Mouse (Mus musculus) CH12.LX (cell line): ENCODE measurements around the gene Nphs2. TPM values are rescaled to one million over a fixed set of nuclear protein-coding genes. Genes with fewer than 3 reads are reported as not detected.

Experiments used
- DNase-seq: peaks from one replicate; pipeline ENCODE4 v3.0.0-alpha.2; 2013; ENCODE audit errors: extremely low read depth
- H3K27ac ChIP-seq: 2 replicates; pipeline ENCODE4 v1.5.1; 2012; ENCODE audit warnings: low read depth, mild to moderate bottlenecking, control low read depth, moderate library complexity; ENCODE audit not compliant: insufficient read depth
- H3K27me3 ChIP-seq: replicated peaks from 2 replicates; pipeline ENCODE3; 2012; ENCODE audit warnings: inconsistent platforms
- H3K36me3 ChIP-seq, 2 experiments: replicated peaks in 1 of 2; 2 replicates each; pipeline versions ENCODE3 to v1.6.1; 2012; ENCODE audit warnings: inconsistent platforms in 1 of 2, low read length in 1 of 2, mild to moderate bottlenecking in 1 of 2, mixed read lengths in 1 of 2, moderate library complexity in 1 of 2; ENCODE audit not compliant: control insufficient read depth in 1 of 2, insufficient read depth in 1 of 2
- H3K4me1 ChIP-seq, 2 experiments: 2 replicates each; pipeline ENCODE4 v1.6.1; 2012; ENCODE audit warnings: inconsistent platforms in 1 of 2, moderate library complexity in 1 of 2; ENCODE audit not compliant: insufficient read depth in 2 of 2, control insufficient read depth in 1 of 2
- H3K4me2 ChIP-seq: 2 replicates; pipeline ENCODE4 v1.6.1; 2012; ENCODE audit warnings: low read depth, mild to moderate bottlenecking, control low read depth; ENCODE audit not compliant: poor library complexity, insufficient read depth, severe bottlenecking
- H3K4me3 ChIP-seq, 3 experiments: fragments of 150-350 bp in 1 of 3; sonication (generic) in 1 of 3; replicated peaks in 1 of 3; 2 replicates each; pipeline versions ENCODE3 to v1.5.1; 2011 to 2012; ENCODE audit warnings: low read depth in 2 of 3, low read length in 2 of 3, mild to moderate bottlenecking in 2 of 3, moderate library complexity in 2 of 3, control low read depth in 1 of 3, improper control_type of control experiment in 1 of 3, inconsistent platforms in 1 of 3, mixed read lengths in 1 of 3; ENCODE audit not compliant: poor library complexity in 1 of 3
- H3K79me2 ChIP-seq: replicated peaks from 2 replicates; pipeline ENCODE4 v1.6.1; 2012; ENCODE audit warnings: mild to moderate bottlenecking, moderate library complexity; ENCODE audit not compliant: control insufficient read depth, poor library complexity, insufficient read depth, severe bottlenecking; ENCODE audit errors: extremely low read depth
- H3K9ac ChIP-seq: 2 replicates; pipeline ENCODE4 v1.6.1; 2012; ENCODE audit warnings: low read depth, mild to moderate bottlenecking, control low read depth, moderate library complexity; ENCODE audit not compliant: insufficient read depth
- H3K9me3 ChIP-seq: replicated peaks from 2 replicates; pipeline ENCODE3; 2012; ENCODE audit warnings: low read length, inconsistent platforms, mixed read lengths
- BHLHE40 ChIP-seq: IDR thresholded peaks from 2 replicates; pipeline ENCODE4 v1.6.1; 2011; ENCODE audit warnings: mild to moderate bottlenecking, low read depth, low read length, improper control_type of control experiment
- CHD1 ChIP-seq: IDR thresholded peaks from 2 replicates; pipeline ENCODE4 v1.6.1; 2012; ENCODE audit warnings: low read depth, low read length, improper control_type of control experiment, inconsistent platforms
- CTCF ChIP-seq, 2 experiments: IDR thresholded peaks in 1 of 2; conservative IDR thresholded peaks in 1 of 2; 2 replicates each; pipeline ENCODE4 v1.5.1; 2011 to 2012; ENCODE audit warnings: low read depth in 2 of 2, low read length in 2 of 2, improper control_type of control experiment in 1 of 2, inconsistent platforms in 1 of 2, mild to moderate bottlenecking in 1 of 2, moderate library complexity in 1 of 2
- E2F4 ChIP-seq: IDR thresholded peaks from 2 replicates; pipeline ENCODE4 v1.6.1; 2011; ENCODE audit warnings: low read depth, low read length, improper control_type of control experiment; ENCODE audit not compliant: insufficient replicate concordance
- EP300 ChIP-seq: IDR thresholded peaks from 2 replicates; pipeline ENCODE4 v1.6.1; 2011; ENCODE audit warnings: low read length, improper control_type of control experiment
- ETS1 ChIP-seq: conservative IDR thresholded peaks from 2 replicates; pipeline ENCODE4 v1.6.1; 2012; ENCODE audit warnings: low read depth, mild to moderate bottlenecking, inconsistent platforms, low read length, improper control_type of control experiment, moderate library complexity
- GABPA ChIP-seq: IDR thresholded peaks from 2 replicates; pipeline ENCODE4 v1.6.1; 2012; ENCODE audit warnings: low read depth, low read length, improper control_type of control experiment, inconsistent platforms; ENCODE audit not compliant: insufficient replicate concordance
- HCFC1 ChIP-seq: IDR thresholded peaks from 2 replicates; pipeline ENCODE4 v1.6.1; 2012; ENCODE audit warnings: low read depth, mild to moderate bottlenecking, inconsistent platforms, low read length, improper control_type of control experiment
- IRF4 ChIP-seq: IDR thresholded peaks from 2 replicates; pipeline ENCODE4 v1.6.1; 2014; ENCODE audit warnings: low read depth, mild to moderate bottlenecking, inconsistent platforms, low read length, improper control_type of control experiment
- KAT2A ChIP-seq: IDR thresholded peaks from 2 replicates; pipeline ENCODE4 v1.6.1; 2012; ENCODE audit warnings: low read length, improper control_type of control experiment, inconsistent platforms; ENCODE audit not compliant: insufficient replicate concordance
- MXI1 ChIP-seq: IDR thresholded peaks from 2 replicates; pipeline ENCODE4 v1.6.1; 2011; ENCODE audit warnings: mild to moderate bottlenecking, low read depth, low read length, improper control_type of control experiment
- MYC ChIP-seq: IDR thresholded peaks from 2 replicates; pipeline ENCODE4 v1.6.1; 2011; ENCODE audit warnings: low read depth, mild to moderate bottlenecking, improper control_type of control experiment, low read length
- NRF1 ChIP-seq: IDR thresholded peaks from 2 replicates; pipeline ENCODE4 v1.6.1; 2014; ENCODE audit warnings: low read depth, mild to moderate bottlenecking, inconsistent platforms, low read length, improper control_type of control experiment, moderate library complexity
- POLR2A ChIP-seq: IDR thresholded peaks from 2 replicates; pipeline ENCODE4 v1.6.1; 2011; ENCODE audit warnings: low read depth, mild to moderate bottlenecking, improper control_type of control experiment, low read length
- POLR2AphosphoS2 ChIP-seq: IDR thresholded peaks from 2 replicates; pipeline ENCODE4 v1.6.1; 2011; ENCODE audit warnings: low read depth, low read length, improper control_type of control experiment
- RAD21 ChIP-seq: IDR thresholded peaks from 2 replicates; pipeline ENCODE4 v1.6.1; 2011; ENCODE audit warnings: low read depth, mild to moderate bottlenecking, low read length, improper control_type of control experiment, moderate library complexity
- RCOR1 ChIP-seq: conservative IDR thresholded peaks from 2 replicates; pipeline ENCODE4 v1.6.1; 2012; ENCODE audit warnings: low read depth, mild to moderate bottlenecking, inconsistent platforms, low read length, improper control_type of control experiment
- SMC3 ChIP-seq: IDR thresholded peaks from 2 replicates; pipeline ENCODE4 v1.6.1; 2011; ENCODE audit warnings: low read depth, low read length, improper control_type of control experiment
- TCF12 ChIP-seq: IDR thresholded peaks from 2 replicates; pipeline ENCODE4 v1.6.1; 2014; ENCODE audit warnings: low read depth, mild to moderate bottlenecking, inconsistent platforms, low read length, improper control_type of control experiment
- USF2 ChIP-seq: conservative IDR thresholded peaks from 2 replicates; pipeline ENCODE4 v1.6.1; 2011; ENCODE audit warnings: low read depth, low read length, improper control_type of control experiment
- ZNF384 ChIP-seq: IDR thresholded peaks from 2 replicates; pipeline ENCODE4 v1.6.1; 2012; ENCODE audit warnings: low read depth, low read length, improper control_type of control experiment, inconsistent platforms
- dilution Hi-C: fragments of 300-500 bp; cut with MboI; formaldehyde crosslinking; loops from 2 replicates; pipeline ENCODE4 v1.14.3; 2020; ENCODE audit warnings: low sequenced_read_pairs; ENCODE audit not compliant: extremely low pct_unique_long_range_greater_than_20kb, extremely low pct_ligation_motif_present
- in situ Hi-C: fragments of 300-500 bp; cut with MboI; formaldehyde crosslinking; loops from 3 replicates; pipeline ENCODE4 v1.14.3; 2019; ENCODE audit warnings: low sequenced_read_pairs, low pct_ligation_motif_present, low pct_unique_long_range_greater_than_20kb, mixed read lengths
- polyA plus RNA-seq: library from polyadenylated mRNA; unstranded; fragments of >175 nt; gene quantifications from 2 replicates; pipeline ENCODE4 v1.2.1, GENCODE M21; 2012; ENCODE audit warnings: low read depth; ENCODE audit not compliant: insufficient read length
- total RNA-seq, 2 experiments: library from RNA; depleted of rRNA; stranded (reverse); fragments of 300-350 nt in 1 of 2; fragments of >200 nt in 1 of 2; gene quantifications; 2 replicates each; pipeline ENCODE4 v1.2.3; 2012 to 2014

Nphs2 gene
- total RNA-seq (2012; rRNA removed) (not detected in 2 replicates), total RNA-seq (2014; rRNA removed) (not detected in 2 replicates), polyA plus RNA-seq (not detected in 2 replicates)

DNA sequence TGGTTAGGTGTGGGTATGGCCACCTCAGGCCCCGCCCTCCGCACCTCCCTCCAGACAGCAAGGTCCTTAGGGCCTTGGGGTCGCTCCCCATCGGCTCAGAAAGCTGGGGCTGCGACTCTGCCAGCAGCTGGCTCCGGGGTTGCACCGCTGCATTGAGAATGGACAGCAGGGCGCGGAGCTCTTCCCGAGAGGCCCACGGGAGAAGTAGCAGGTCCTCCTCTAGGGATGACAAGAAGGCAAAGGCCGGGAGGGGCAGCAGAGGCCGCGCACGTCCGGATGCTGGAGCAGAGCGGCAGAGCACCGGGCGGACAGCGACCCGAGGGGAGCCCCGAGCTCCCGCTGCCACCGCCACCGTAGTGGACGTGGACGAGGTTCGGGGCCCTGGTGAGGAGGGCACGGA lies at the start of gene Nphs2:
Gene Nphs2 (plus strand): TSS at position 98 of the 400 bp plus-strand sequence.
- Histone ChIP-seq H3K79me2 (no peaks in the 10 kb centered on the region), H3K4me1 (peaks cover 0 to 4% of the 10 kb centered on the region in 2 experiments; a peak in 1 of 4 replicates), H3K9me3 (no peaks in the 10 kb centered on the region), H3K4me3 (no peak within 1 kb of the TSS), H3K9ac (no peak within 1 kb of the TSS), H3K36me3 (no peaks in the 10 kb centered on the region), H3K4me2 (0 out of 2 replicates have a peak within 1 kb of the TSS, but pooled peaks have one; percentile 7), H3K27ac (no peak within 1 kb of the TSS), H3K27me3 (no peaks in the 10 kb centered on the region)
- DNase-seq: no peak
- in situ Hi-C loops: no loop called here
- dilution Hi-C loops: no loop called here
- no peak for TF ChIP-seq CHD1
- TF ChIP-seq BHLHE40: no peak
- TF ChIP-seq HCFC1: no peak
- TF ChIP-seq POLR2A: no peak
- TF ChIP-seq RCOR1: no peak
- no peak for TF ChIP-seq GABPA
- TF ChIP-seq MXI1: no peak
- TF ChIP-seq E2F4: no peak
- TF ChIP-seq TCF12: no peak
- no peak for TF ChIP-seq USF2
- TF ChIP-seq ZNF384: no peak
- TF ChIP-seq ETS1: no peak
- no peak for TF ChIP-seq NRF1
- no peak for TF ChIP-seq MYC
- no peak for TF ChIP-seq IRF4
- TF ChIP-seq POLR2AphosphoS2: no peak
- no peak for TF ChIP-seq EP300
- TF ChIP-seq SMC3: no peak

DNA sequence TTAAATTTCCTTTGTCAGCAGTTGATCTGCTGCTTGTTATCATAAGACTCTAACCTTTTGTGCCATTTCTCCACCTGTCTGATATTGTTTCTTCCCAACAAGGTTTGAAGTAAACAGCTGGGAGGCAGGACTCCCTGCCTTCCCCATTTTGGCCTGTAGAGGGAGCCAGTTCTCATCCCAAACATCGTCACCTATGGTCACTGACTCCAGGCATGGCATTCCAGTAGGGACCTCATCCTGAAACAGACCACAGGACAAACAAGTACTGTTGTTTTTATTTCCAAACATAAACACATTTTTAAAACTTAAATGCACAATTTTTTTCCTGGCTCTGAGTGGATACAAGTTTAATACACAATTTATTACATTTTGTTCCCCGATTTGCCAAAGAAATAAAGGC lies 47.2 kb upstream of the Nphs2 start:
- in situ Hi-C loops: loop anchor here (10.0 kb wide), 1 partner anchor 271 kb away; no protein-coding TSS in a partner anchor

More for the DNA sequence above, 47.2 kb upstream of the Nphs2 start:
- TF ChIP-seq CTCF (conservative IDR thresholded peaks at IDR 0.05 in 1 of 2, IDR thresholded peaks at IDR 0.05 in 1 of 2; ENCODE audit: low read depth in 2 of 2, low read length in 2 of 2) (peak; percentile 75 to 95), IRF4 (no peak), KAT2A (no peak), SMC3 (peak; percentile 55), RAD21 (peak; percentile 59)
- Histone ChIP-seq H3K27ac (no peak overlapping the region), H3K9ac (no peak overlapping the region), H3K4me2 (no peak overlapping the region), H3K4me1 (no peaks in the 10 kb centered on the region), H3K79me2 (no peaks in the 10 kb centered on the region), H3K9me3 (no peaks in the 10 kb centered on the region), H3K4me3 (no peak overlapping the region), H3K36me3 (no peaks in the 10 kb centered on the region), H3K27me3 (no peaks in the 10 kb centered on the region)
- dilution Hi-C loops: no loop called here
- peak; percentile 27 for DNase-seq
